Mouse (Mus musculus) testis, adult 2 months (tissue): Measurements from ENCODE around the gene Hc. TPM values are rescaled to one million over a fixed set of nuclear protein-coding genes. Genes with fewer than 3 reads are reported as not detected.
A peak's percentile ranks its signal among the peaks of the same experiment; 100 is the strongest.

ENCODE experiments used
- H3K27ac ChIP-seq: fragments of 200-500 bp; 2 replicates; pipeline ENCODE4 v1.5.1; 2012; ENCODE audit warnings: low read depth, low read length; ENCODE audit not compliant: control insufficient read depth, insufficient read depth
- H3K27me3 ChIP-seq: fragments of 200-500 bp; 2 replicates; pipeline ENCODE4 v1.6.1; 2012; ENCODE audit warnings: mild to moderate bottlenecking, low read length, moderate library complexity; ENCODE audit not compliant: control insufficient read depth, insufficient read depth
- H3K36me3 ChIP-seq: fragments of 200-500 bp; 2 replicates; pipeline ENCODE4 v1.6.1; 2012; ENCODE audit warnings: mild to moderate bottlenecking, low read length; ENCODE audit not compliant: control insufficient read depth, insufficient read depth
- H3K4me1 ChIP-seq: fragments of 200-500 bp; 2 replicates; pipeline ENCODE4 v1.6.1; 2012; ENCODE audit warnings: low read length; ENCODE audit not compliant: control insufficient read depth, insufficient read depth
- H3K4me3 ChIP-seq: fragments of 200-500 bp; 2 replicates; pipeline ENCODE4 v1.5.1; 2012; ENCODE audit warnings: low read depth, mild to moderate bottlenecking, low read length, moderate library complexity, mixed read lengths; ENCODE audit not compliant: control insufficient read depth
- CTCF ChIP-seq: fragments of 200-500 bp; IDR thresholded peaks from 2 replicates; pipeline ENCODE4 v1.5.1; 2012; ENCODE audit warnings: low read depth, mild to moderate bottlenecking, inconsistent platforms, low read length, moderate library complexity; ENCODE audit not compliant: control insufficient read depth, insufficient read depth, insufficient replicate concordance
- POLR2A ChIP-seq: fragments of 200-500 bp; IDR thresholded peaks from 2 replicates; pipeline ENCODE4 v1.6.1; 2012; ENCODE audit warnings: low read depth, mild to moderate bottlenecking, inconsistent platforms, low read length, moderate library complexity; ENCODE audit not compliant: control insufficient read depth
- polyA plus RNA-seq: library from polyadenylated mRNA; depleted of rRNA; stranded (reverse); fragments of >200 nt; gene quantifications from 2 replicates; pipeline ENCODE4 v1.2.3, GENCODE M21; 2012

Hc gene
- polyA plus RNA-seq, 1 experiment = 1.3 TPM

- H3K4me3 ChIP-seq = no peak overlapping the region
- no peak overlapping the region for H3K27ac ChIP-seq
- H3K36me3 ChIP-seq = no peaks in the 10 kb centered on the region
- no peak for TF ChIP-seq CTCF
- no peak for TF ChIP-seq POLR2A
- H3K4me1 ChIP-seq = peaks cover 18% of the 10 kb centered on the region
- no peaks in the 10 kb centered on the region for H3K27me3 ChIP-seq
These were observed 95.9 kb downstream of the Hc start for GRCm38 (mm10) chr2:34965293-34965692.

GRCm38 (mm10) chr2:34964651-34965050 lies 96.6 kb downstream of the Hc start:
- no peaks in the 10 kb centered on the region for H3K36me3 ChIP-seq
- no peaks in the 10 kb centered on the region for H3K27me3 ChIP-seq
- H3K27ac ChIP-seq = no peak overlapping the region
- TF ChIP-seq CTCF (no peak), POLR2A (no peak)
- peaks cover 18% of the 10 kb centered on the region for H3K4me1 ChIP-seq
- H3K4me3 ChIP-seq = no peak overlapping the region

- no peak overlapping the region for H3K27ac ChIP-seq
- no peak for TF ChIP-seq POLR2A
- no peak for TF ChIP-seq CTCF
- no peaks in the 10 kb centered on the region for H3K36me3 ChIP-seq
- no peaks in the 10 kb centered on the region for H3K27me3 ChIP-seq
- peaks cover 18% of the 10 kb centered on the region for H3K4me1 ChIP-seq
- no peak overlapping the region for H3K4me3 ChIP-seq
These were observed 97.0 kb downstream of the Hc start for GRCm38 (mm10) chr2:34964230-34964629.

GRCm38 (mm10) chr2:34963371-34963956 lies 97.8 kb downstream of the Hc start:
- Histone ChIP-seq H3K4me3 (peak overlapping the region; percentile 80), H3K36me3 (no peaks in the 10 kb centered on the region), H3K27ac (peak overlapping the region; percentile 41; the same call in 1 of the 2 replicates), H3K4me1 (peaks cover 18% of the 10 kb centered on the region), H3K27me3 (no peaks in the 10 kb centered on the region)
- TF ChIP-seq POLR2A (no peak), CTCF (no peak)

GRCm38 (mm10) chr2:34962893-34963292 lies 98.3 kb downstream of the Hc start:
- no peak for TF ChIP-seq CTCF
- no peak for TF ChIP-seq POLR2A
- Histone ChIP-seq H3K4me3 (peak overlapping the region; percentile 80; the same call in 1 of the 2 replicates), H3K4me1 (peaks cover 18% of the 10 kb centered on the region), H3K27me3 (no peaks in the 10 kb centered on the region), H3K36me3 (no peaks in the 10 kb centered on the region), H3K27ac (no peak overlapping the region)

- no peak for TF ChIP-seq POLR2A
- no peak for TF ChIP-seq CTCF
These were observed 99.0 kb downstream of the Hc start for GRCm38 (mm10) chr2:34962211-34962610.

GRCm38 (mm10) chr2:34961481-34962036 lies 99.7 kb downstream of the Hc start, which contains the start of gene Traf1:
TSS of gene Traf1 (minus strand) at chr2:34961772.
- H3K27me3 ChIP-seq = no peaks in the 10 kb centered on the region
- H3K36me3 ChIP-seq = no peaks in the 10 kb centered on the region
- H3K4me1 ChIP-seq = peaks cover 18% of the 10 kb centered on the region
- no peak within 1 kb of the TSS for H3K27ac ChIP-seq
- TF ChIP-seq POLR2A (no peak), CTCF (no peak)
- no peak within 1 kb of the TSS for H3K4me3 ChIP-seq

More at GRCm38 (mm10) chr2:34962211-34962610, 99.0 kb downstream of the Hc start:
- Histone ChIP-seq H3K27me3 (no peaks in the 10 kb centered on the region), H3K4me3 (no peak overlapping the region), H3K27ac (no peak overlapping the region), H3K4me1 (peaks cover 18% of the 10 kb centered on the region), H3K36me3 (no peaks in the 10 kb centered on the region)
